Mouse (Mus musculus) CD4-positive naive resting alpha-beta T cell, adult 57 days (primary cell): Measurements from ENCODE around the gene Vmn1r211. TPM values are rescaled to one million over a fixed set of nuclear protein-coding genes. Genes with fewer than 3 reads are reported as not detected.

Source experiments
- total RNA-seq: library from RNA; stranded (reverse); gene quantifications from one replicate; pipeline ENCODE4 v1.2.4, GENCODE M21; 2023

Gene Vmn1r211
- not detected for total RNA-seq

GRCm38 (mm10) chr13:22857461-22857860 is at the start of gene Vmn1r211:
Gene Vmn1r211, minus strand, starts transcription at chr13:22857561.

GRCm38 (mm10) chr13:22884105-22884504 is 26.7 kb upstream of the Vmn1r211 start, which contains the start of gene Vmn1r212:
Gene Vmn1r212, minus strand, starts transcription at chr13:22884205.

GRCm38 (mm10) chr13:22831248-22831647 is 26.1 kb downstream of the Vmn1r211 start, which contains the start of gene Vmn1r210:
Gene Vmn1r210, minus strand, starts transcription at chr13:22831348.

GRCm38 (mm10) chr13:22809582-22809981 is 47.8 kb downstream of the Vmn1r211 start, which contains the start of gene Vmn1r209:
Gene Vmn1r209, minus strand, starts transcription at chr13:22809682.

Other genes starting within 250 kb of the Vmn1r211 start
- not detected for gene Vmn1r206, start 233.3 kb downstream of the Vmn1r211 start, total RNA-seq
- gene Vmn1r207-ps, start 127.9 kb downstream of the Vmn1r211 start, total RNA-seq = not detected
- gene Vmn1r208, start 80.2 kb downstream of the Vmn1r211 start, total RNA-seq = not detected
- 0.12 TPM for gene Vmn1r209, start 47.9 kb downstream of the Vmn1r211 start, total RNA-seq
- not detected for gene Vmn1r210, start 26.2 kb downstream of the Vmn1r211 start, total RNA-seq
- not detected for gene Vmn1r212, start 26.6 kb upstream of the Vmn1r211 start, total RNA-seq
- gene Vmn1r213, start 150.1 kb upstream of the Vmn1r211 start, total RNA-seq = not detected
- not detected for gene Vmn1r214, start 172.9 kb upstream of the Vmn1r211 start, total RNA-seq
- not detected for gene Vmn1r215, start 210.5 kb upstream of the Vmn1r211 start, total RNA-seq